Mouse (Mus musculus) naive thymus-derived CD4-positive, alpha-beta T cell, adult 2 months (primary cell): ENCODE data around the gene Cdc42ep2.
A peak's percentile ranks its signal among the peaks of the same experiment; 100 is the strongest.

Experiments used
- DNase-seq: peaks from one replicate; pipeline ENCODE4 v3.0.0-alpha.2; 2011; ENCODE audit warnings: low read depth

The Cdc42ep2 gene

GRCm38 (mm10) chr19:5940656-5941055 lies 16.0 kb upstream of the Cdc42ep2 start:
- DNase-seq: no peak

DNA sequence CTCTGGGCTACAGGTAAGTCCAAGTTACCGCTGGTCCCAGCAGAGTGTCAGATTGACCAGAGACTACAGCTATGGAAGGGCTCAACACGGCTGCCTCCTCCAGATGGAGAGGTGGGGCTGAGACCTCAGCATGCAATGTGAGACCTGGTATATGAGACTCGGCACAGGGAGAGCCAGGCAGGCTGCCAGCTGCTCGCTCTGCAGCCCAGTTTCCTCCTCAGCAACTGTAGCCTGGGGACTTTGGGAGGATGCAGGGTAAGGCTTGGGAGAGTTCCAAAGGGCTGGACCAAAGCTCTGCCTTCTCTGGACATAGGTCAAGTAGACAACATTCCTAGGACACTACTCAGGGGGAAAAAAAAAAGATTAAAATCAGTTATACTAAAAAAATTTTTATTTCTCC lies 15.6 kb upstream of the Cdc42ep2 start:
- DNase-seq: no peak

- DNase-seq: no peak
Observed at GRCm38 (mm10) chr19:5939715-5940114, 15.1 kb upstream of the Cdc42ep2 start.

DNA sequence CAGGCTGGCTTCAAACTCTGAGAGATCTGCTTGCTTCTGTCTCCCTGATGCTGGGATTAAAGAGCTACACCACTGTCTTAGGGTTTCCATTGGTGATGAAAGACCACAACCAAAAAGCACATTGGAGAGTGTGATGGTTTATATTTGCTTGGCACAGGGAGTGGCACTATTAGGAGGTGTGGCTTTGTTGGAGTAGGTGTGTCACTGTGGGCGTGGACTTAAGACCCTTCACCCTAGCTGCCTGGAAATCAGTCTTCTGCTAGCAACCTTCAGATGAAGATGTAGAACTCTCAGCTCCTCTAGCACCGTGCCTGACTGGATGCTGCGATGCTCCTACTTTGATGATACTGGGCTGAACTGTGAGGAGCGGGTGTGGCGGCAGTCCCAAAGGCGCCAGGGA lies 13.9 kb upstream of the Cdc42ep2 start:
- no peak for DNase-seq

DNA sequence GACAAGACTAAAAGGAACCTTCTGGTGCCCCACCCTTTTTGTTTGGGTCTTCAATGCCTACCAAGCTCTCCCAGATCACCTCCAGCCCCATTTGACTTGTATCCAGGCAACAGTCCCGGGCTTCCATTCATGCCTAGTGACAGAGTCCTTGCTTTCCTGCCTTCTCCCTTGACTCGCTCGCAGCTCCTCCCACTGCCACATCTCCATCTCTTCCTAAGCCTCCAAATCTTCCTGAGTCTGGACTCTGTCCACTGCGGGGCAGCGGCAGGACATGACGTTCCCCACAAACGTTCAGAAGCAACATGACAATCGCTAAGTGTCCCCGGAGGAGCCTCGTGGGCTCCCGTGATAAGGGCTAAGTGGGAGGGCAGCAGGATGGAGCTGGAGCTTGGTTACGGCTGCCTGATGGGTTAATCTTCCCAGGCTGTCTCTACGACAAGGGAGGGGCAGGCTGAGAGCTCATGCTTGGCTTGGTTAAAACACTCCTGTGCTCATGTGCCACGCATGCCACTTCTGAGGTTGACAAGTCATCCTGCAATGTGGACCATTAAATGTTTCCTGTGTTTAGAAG lies 13.3 kb upstream of the Cdc42ep2 start:
- DNase-seq: no peak

DNA sequence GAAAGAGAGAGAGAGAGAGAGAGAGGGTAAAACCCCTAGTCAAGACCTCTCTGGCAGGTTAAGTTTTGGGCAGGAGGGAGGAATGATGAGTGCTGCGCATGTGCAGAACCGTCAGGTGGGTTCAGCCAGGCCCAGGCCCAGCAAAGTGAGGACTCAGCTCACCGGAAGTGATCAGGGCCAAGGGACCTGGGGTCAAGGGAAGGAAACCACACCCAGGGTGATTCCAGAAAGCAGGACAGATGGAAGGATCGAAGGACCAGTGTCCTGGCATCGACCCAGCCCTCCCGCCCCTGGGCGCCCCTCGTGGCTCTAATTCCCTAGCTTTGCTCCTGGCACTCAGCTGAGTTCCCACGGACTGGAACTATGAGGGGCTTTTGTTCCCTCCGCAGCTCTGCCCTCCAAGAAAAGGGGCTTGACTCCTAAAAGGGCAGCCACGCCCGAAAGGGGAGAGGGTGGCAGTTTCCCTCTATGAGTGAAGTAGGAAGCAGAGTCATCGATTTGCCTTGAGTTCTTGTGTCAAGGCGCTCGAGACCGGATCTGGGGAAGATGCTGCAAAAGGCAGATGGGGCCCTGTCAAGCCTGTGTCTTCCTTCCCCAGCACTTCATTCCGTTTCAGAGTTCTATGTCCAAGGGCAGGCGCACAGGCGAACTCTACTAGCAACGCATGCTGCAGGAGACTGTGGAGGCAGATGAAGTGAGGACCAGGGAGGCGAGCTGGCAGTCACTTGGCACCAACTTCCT lies 12.6 kb upstream of the Cdc42ep2 start:
- no peak for DNase-seq

GRCm38 (mm10) chr19:5935691-5936090 lies 11.1 kb upstream of the Cdc42ep2 start:
- DNase-seq: no peak

GRCm38 (mm10) chr19:5935266-5935665 lies 10.7 kb upstream of the Cdc42ep2 start:
- DNase-seq: no peak

- DNase-seq: no peak
Observed at GRCm38 (mm10) chr19:5929634-5930596, 5.3 kb upstream of the Cdc42ep2 start.

GRCm38 (mm10) chr19:5928546-5928945 lies 3.9 kb upstream of the Cdc42ep2 start:
- no peak for DNase-seq

- no peak for DNase-seq
Observed at GRCm38 (mm10) chr19:5928104-5928503, 3.5 kb upstream of the Cdc42ep2 start.

- DNase-seq: no peak
Observed at GRCm38 (mm10) chr19:5927532-5927931, 2.9 kb upstream of the Cdc42ep2 start.

DNA sequence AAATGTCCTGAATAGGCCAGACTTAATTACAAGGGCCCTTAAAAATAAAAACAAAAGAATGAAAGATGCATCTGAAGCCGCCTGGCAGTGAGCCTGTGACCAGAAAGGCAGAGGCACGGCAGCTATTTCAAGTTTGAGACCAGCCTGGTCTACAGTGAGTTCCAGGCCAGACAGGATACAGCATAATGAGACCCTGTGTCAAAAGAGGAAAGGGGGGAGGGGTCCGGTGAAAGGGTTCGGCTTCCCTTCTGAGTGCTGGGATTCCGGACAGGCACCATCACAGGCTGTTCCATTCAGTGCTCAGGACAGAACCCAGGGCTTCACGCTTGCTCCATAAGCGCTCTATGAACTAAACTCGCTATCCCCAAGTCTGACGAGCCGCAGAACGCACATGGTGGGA lies 2.4 kb upstream of the Cdc42ep2 start:
- no peak for DNase-seq

DNA sequence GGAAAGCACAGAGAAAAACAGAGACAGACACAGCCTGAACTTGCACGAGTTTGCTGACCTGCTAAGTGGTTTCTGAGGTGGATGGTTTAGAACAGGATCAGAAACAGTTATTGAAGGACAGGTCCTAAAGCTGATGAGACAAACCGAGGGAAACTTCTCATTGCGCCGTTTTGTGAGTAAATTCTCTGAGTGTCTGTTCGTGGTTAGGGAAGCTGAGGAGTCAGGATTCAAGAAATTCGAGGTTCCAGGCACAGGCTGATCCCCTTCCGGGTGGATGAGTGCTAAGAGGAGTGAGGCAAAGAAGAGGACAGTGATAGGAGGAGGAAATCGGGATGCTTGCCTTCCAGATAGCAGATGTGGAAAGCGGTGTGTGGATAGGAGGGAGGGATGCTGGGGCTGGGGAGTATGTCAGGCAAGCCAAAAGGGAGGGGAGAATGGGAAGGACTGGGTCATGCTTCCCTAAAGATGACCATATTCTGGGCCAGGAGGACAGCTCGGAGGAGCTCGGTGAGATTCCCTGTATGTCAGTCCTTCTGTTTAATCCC lies 767 bp upstream of the Cdc42ep2 start:
- no peak for DNase-seq

GRCm38 (mm10) chr19:5923990-5924712 lies 465 bp downstream of the Cdc42ep2 start:
- peak; percentile 88 for DNase-seq

DNA sequence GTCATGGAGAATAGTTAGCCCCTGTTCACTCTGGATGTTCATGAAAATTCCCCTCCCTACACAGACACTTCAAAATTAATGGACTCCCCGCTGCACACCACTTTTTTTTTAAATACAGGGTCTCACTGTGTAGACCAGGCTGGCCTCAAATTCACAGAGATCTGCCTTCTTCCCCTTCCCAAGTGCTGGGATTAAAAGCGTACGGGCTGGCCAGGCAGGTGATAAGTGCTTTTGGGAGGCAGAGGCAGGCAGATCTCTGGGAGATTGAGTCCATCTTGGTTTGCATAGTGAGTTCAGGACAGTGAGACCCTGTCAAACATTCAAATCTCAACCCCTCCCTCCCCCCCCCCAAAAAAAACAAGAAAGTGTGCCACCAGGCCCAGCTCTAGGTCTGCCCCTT lies 1.7 kb downstream of the Cdc42ep2 start:
- no peak for DNase-seq

DNA sequence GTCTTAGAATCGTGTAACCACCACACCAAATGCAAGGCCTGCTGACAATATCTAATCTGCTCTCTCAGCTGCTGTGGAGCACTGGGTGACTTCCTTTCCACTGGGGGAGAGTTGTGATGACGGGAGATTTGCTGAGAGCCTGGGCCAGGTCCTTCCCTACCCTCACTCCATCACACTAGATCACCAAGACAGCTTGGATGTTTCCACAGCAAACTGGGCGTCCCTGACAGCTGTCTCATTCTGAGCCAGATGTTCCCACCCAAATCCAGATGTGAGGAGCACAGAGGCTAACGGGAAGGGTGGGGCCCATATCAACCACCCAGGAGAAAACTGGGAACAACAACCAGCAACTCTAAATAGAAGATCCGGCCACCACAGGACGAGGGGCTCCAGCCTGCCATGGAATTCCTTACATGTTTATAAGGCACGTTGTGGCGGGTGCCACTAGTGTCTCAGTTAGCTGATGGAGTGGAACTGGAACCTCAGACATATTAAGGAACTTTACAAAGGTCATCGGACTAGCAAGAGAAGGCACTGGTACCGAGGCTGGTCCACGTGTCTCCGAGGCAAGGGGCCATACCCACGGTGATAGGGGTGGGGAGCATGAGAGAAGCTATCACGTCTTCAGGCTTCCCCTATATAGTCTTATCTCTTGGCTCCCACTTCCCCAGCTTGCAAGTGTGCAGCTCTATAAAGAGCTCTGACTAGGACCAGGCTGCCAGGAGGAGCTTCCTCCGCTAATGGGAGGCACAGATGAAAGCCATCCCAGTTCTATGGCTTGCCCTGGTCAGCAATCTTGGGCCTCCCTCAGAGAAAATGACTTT lies 2.3 kb downstream of the Cdc42ep2 start:
- DNase-seq: no peak

DNA sequence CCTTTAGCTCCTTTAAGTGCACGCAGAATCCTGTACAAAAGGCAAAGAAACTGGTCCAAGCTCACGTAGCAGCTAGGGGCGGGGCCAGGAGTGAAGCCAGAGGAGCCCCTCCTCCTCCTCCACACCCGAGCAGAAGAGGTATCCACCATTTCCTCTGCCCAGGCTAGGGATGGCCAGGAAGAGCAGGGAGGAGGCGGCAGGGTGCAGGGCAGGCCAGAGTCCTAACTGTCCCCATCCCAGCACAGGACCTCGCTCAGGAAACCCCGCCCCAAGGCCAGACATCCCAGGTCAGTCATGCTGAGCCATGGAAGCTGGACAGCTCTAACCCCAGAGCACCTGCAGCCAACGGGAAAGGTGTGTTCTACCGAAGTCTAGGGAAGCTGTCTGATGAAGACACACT lies 2.9 kb downstream of the Cdc42ep2 start:
- no peak for DNase-seq

DNA sequence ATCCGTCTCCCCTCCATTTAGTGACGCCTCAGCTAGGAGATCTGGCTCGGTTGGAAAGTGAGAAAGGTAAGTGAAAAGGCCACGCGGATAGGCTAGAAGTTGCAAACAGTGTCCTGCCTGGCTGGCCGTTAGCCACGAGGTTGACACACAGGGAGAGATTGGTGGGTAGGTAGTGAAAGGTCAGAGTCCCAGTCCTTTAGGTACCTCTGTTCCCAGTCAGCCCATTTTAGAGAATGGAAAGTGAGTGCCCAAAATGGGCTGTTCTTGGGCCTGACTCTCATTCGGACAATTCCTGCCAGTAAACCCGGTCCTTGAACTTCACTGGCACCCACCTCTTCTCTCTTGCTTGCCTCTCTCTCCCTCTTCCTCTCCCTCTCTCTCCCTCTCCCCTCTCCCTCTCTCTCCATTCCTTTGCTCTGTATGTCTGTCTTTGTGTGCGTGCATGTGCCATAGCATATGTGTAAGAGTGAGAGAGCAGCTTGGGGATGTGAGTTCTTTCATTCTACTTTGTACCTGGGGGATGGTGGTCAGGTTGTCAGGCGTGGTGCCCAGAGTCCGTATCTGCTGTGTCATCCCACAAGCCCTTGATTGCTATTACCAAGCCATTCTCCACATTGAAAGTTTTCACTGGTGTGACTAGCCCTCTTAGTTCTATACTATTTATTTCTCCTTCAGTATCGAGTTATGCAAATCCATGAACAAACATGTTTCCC lies 11.5 kb downstream of the Cdc42ep2 start, which contains the start of gene Dpf2:
TSS of gene Dpf2 (minus strand) at position 4 of the 713 bp plus-strand sequence.
- no peak for DNase-seq
